Mouse (Mus musculus) lung, embryonic 14.5 days (tissue): Measurements from ENCODE around the gene Gdf1. TPM values are rescaled to one million over a fixed set of nuclear protein-coding genes. Genes with fewer than 3 reads are reported as not detected.

Source experiments
- ATAC-seq: fragments of 200-750 bp; cut with Nextera tagmentation; 2 replicates; pipeline ENCODE4 v1.8.0; 2017; ENCODE audit warnings: mild to moderate bottlenecking, moderate TSS enrichment, moderate library complexity; ENCODE audit not compliant: insufficient read depth
- DNase-seq: peaks from one replicate; pipeline ENCODE4 v3.0.0-alpha.2; 2015
- H3K27ac ChIP-seq: fragments of 300-500 bp; sonication (generic); 2 replicates; pipeline ENCODE4 v1.5.1; 2014; ENCODE audit warnings: low read depth, mild to moderate bottlenecking, moderate library complexity
- H3K27me3 ChIP-seq: fragments of 300-500 bp; sonication (generic); 2 replicates; pipeline ENCODE4 v1.6.1; 2014; ENCODE audit warnings: low read length, control low read depth; ENCODE audit not compliant: insufficient read depth
- H3K36me3 ChIP-seq: fragments of 300-500 bp; sonication (generic); 2 replicates; pipeline ENCODE4 v1.6.1; 2014; ENCODE audit warnings: control low read depth; ENCODE audit not compliant: insufficient read depth
- H3K4me1 ChIP-seq: fragments of 300-500 bp; sonication (generic); 2 replicates; pipeline ENCODE4 v1.6.1; 2014; ENCODE audit warnings: antibody characterized with exemption, control low read depth; ENCODE audit not compliant: insufficient read depth
- H3K4me2 ChIP-seq: fragments of 300-500 bp; sonication (generic); 2 replicates; pipeline ENCODE4 v1.6.1; 2014; ENCODE audit warnings: mild to moderate bottlenecking
- H3K4me3 ChIP-seq: fragments of 300-500 bp; sonication (generic); 2 replicates; pipeline ENCODE4 v1.5.1; 2014; ENCODE audit warnings: low read depth, low read length
- H3K9ac ChIP-seq: fragments of 300-500 bp; sonication (generic); 2 replicates; pipeline ENCODE4 v1.6.1; 2014
- H3K9me3 ChIP-seq: fragments of 300-500 bp; sonication (generic); 2 replicates; pipeline ENCODE4 v1.6.1; 2016; ENCODE audit warnings: low read depth, low read length, control low read depth
- CTCF ChIP-seq: IDR thresholded peaks from 2 replicates; pipeline ENCODE4 v1.5.1; 2016; ENCODE audit warnings: antibody characterized with exemption, low read depth
- WGBS: fragments of 180-500 bp; shearing (Covaris S2); extraction: QIAGEN DNeasy Blood & Tissue Kit; methylation state at CpG from one replicate; pipeline ENCODE4 v1.1.7; 2014; 5-methylcytosine and 5-hydroxymethylcytosine counted together
- polyA plus RNA-seq: library from polyadenylated mRNA; unstranded; fragments of >200 nt; fragmentation: Nextera tagmentation; extraction: Ambion mirVana; gene quantifications from 2 replicates; pipeline ENCODE4 v1.2.1, GENCODE M21; 2014

Gdf1 gene
- polyA plus RNA-seq, 1 experiment from 2014 or later: 4.2 TPM

DNA sequence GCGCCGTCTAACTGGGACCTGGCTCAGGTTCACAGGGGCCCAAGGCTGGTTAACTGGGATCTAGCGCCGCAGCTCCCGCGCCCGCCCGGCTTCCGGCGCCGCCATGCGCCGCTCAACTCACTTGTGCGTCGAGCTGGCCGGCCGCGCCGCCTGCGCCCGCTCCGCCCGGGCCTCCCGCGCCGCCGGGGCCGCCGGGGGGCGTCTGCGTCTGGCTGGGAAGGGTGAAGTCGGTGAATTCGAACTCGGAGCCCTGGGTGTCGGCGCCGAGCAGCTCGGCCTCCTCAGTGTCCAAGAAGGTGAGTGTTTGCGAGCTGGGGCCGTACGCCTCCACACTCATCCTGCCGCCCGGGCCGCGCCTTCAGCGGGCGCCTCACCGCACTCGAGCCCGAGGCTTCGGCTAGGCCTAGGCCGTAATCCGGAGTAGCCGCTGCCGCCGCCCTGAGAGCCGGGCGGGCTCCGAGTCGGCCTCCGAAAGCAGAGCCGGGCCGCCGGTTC lies 23.1 kb downstream of the Gdf1 start:
- Histone ChIP-seq H3K36me3 (peaks cover 26% of the 10 kb centered on the region; the same call in 1 of the 2 replicates), H3K4me2 (peak overlapping the region; percentile 100), H3K9ac (peak overlapping the region; percentile 97), H3K27ac (peak overlapping the region; percentile 84), H3K9me3 (no peaks in the 10 kb centered on the region), H3K4me1 (peaks cover 17% of the 10 kb centered on the region), H3K27me3 (no peaks in the 10 kb centered on the region), H3K4me3 (peak overlapping the region; percentile 100)
- DNase-seq (peak; percentile 59), ATAC-seq (peak; percentile 55)
- no peak for TF ChIP-seq CTCF
- WGBS: under 1% methylated on average over 59 of the region's 64 CpGs

DNA sequence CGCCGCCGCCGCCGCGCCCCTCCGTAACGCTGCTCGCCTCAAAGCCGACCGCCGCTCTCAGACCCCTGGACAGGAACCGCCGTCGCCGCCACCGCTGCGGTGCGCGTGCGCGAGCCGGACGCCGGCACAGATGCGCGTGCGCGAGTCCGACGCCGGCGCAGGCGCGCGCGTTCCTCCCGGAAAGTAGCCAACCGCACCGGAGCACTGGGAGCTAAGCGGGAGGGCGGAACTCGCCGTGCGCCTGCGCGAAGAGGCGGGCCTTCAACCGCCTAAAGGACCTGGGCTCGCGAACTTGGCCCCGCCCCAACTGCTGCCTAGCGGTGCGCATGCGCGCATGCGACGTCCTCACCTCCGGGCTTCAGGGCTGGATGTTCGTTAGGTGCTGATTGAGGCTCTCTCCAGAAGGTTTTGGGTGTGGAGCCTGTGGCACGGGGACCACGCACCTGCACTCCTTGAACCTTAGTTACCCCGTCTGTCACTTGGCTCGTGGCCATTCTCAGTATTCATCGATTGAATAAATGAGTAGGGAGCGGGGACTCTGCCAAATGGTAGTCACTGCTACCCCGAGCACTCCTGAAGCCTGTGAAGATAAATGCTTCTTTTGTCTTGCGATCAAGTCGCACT lies 23.7 kb downstream of the Gdf1 start, which contains the start of gene Upf1:
Gene Upf1, minus strand, starts transcription at position 85 of the 624 bp plus-strand sequence.
- Histone ChIP-seq H3K4me3 (peak within 1 kb of the TSS; percentile 100), H3K4me2 (peak within 1 kb of the TSS; percentile 100), H3K9ac (peak within 1 kb of the TSS; percentile 97), H3K27ac (peak within 1 kb of the TSS; percentile 84), H3K4me1 (peaks cover 17% of the 10 kb centered on the region), H3K27me3 (no peaks in the 10 kb centered on the region), H3K9me3 (no peaks in the 10 kb centered on the region), H3K36me3 (peaks cover 20% of the 10 kb centered on the region; the same call in 1 of the 2 replicates)
- peak; percentile 87 for ATAC-seq
- under 1% methylated on average over 59 of the region's 69 CpGs for whole genome bisulfite sequencing
- DNase-seq: peak; percentile 100
- TF ChIP-seq CTCF: no peak

DNA sequence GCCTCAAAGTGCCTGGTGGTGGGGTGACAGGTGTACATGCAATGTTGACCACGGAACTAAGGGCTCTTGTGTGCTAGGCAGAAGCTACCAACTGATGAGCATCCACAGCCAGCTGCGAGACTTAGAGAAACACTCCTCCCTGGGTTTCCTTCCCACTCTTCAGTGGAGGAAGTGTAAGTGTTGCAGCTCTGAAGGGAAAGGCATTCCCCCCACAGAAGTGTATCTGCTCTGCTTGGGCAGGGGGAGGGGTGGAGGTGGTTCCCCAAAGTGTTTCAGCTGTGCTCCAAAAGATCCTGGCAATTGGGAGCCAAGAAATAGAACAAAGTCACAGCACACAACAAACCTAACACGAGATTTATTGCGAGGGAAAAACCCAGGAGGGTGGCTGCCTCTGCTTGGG lies 24.4 kb downstream of the Gdf1 start:
- Histone ChIP-seq H3K4me2 (peak overlapping the region; percentile 100), H3K36me3 (peaks cover 13% of the 10 kb centered on the region; the same call in 1 of the 2 replicates), H3K4me3 (peak overlapping the region; percentile 100), H3K27ac (peak overlapping the region; percentile 72), H3K4me1 (peaks cover 17% of the 10 kb centered on the region), H3K9me3 (no peaks in the 10 kb centered on the region), H3K27me3 (no peaks in the 10 kb centered on the region), H3K9ac (peak overlapping the region; percentile 50; the same call in 1 of the 2 replicates)
- TF ChIP-seq CTCF: no peak
- WGBS: 52% methylated on average over 4 of the region's 4 CpGs
- DNase-seq (peak; percentile 17), ATAC-seq (no peak)

DNA sequence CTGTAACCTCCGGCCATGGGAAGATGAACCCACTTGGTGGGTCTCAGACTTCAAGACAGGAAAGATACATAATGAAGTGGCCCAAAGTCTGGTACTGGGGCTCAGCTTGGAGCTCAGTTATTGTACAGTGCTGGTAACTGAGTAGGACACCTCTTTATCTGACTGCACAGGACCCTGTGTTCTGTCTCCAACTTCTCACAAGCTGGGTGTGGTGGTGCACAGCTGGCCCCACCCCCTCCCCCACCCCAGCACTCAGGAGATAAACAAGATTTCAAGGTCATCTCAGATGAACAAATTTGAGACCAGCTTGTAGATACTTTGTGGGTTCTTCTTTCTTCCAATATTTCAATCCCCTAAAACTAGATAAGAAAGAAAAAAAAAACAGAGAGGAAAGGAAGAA lies 26.5 kb downstream of the Gdf1 start:
- Histone ChIP-seq H3K4me3 (no peak overlapping the region), H3K9ac (no peak overlapping the region), H3K27ac (no peak overlapping the region), H3K9me3 (no peaks in the 10 kb centered on the region), H3K36me3 (no peaks in the 10 kb centered on the region), H3K4me1 (peaks cover 14% of the 10 kb centered on the region), H3K4me2 (no peak overlapping the region), H3K27me3 (no peaks in the 10 kb centered on the region)
- TF ChIP-seq CTCF: no peak
- 84% methylated on average over 1 of the region's 1 CpGs for WGBS
- DNase-seq (no peak), ATAC-seq (no peak)

DNA sequence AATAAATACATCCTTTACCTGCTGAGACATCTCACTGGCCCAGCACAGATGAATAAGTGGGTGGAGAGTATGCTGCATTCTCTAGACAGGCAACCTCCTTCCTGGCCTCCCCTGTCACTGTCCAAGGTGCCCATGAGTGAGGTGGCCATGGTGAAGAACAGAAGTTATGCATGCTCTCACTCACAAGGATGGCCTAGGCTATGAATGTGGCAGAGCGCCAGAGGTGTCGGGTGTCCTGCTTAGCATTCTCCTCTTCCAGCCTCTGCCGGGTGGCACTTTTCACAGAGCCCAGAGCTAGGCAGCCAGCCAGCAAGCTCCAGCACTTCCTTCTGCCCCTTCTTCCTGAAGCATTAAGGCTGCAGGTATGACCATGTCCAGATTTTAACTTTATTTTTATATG lies 29.8 kb downstream of the Gdf1 start:
- TF ChIP-seq CTCF: no peak
- DNase-seq (peak; percentile 65), ATAC-seq (no peak)
- Histone ChIP-seq H3K9me3 (no peaks in the 10 kb centered on the region), H3K27ac (no peak overlapping the region), H3K27me3 (no peaks in the 10 kb centered on the region), H3K4me2 (no peak overlapping the region), H3K9ac (no peak overlapping the region), H3K36me3 (no peaks in the 10 kb centered on the region), H3K4me1 (peaks cover 4% of the 10 kb centered on the region; the same call in 1 of the 2 replicates), H3K4me3 (no peak overlapping the region)
- WGBS: 17% methylated on average over 3 of the region's 3 CpGs

DNA sequence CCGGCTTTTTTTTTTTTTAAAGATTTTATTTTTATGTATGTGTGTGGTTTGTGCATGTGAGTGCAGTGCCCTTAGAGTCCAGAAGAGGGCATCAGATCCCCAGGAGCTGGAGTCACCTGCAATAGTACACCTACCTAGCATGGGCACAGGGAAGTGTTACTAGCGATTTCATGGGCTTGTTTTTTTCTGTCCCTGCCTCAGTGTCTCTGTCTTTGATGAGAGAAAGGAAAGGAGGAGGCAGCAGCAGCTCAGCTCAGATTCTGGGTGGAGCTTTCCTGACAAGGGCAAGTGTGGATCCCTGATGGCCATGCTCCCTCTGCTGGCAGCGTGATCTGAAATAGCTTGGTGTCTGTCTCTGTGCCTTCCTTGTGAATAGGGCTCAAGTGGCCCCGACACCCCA lies 31.2 kb downstream of the Gdf1 start:
- Histone ChIP-seq H3K4me3 (no peak overlapping the region), H3K9me3 (no peaks in the 10 kb centered on the region), H3K27me3 (no peaks in the 10 kb centered on the region), H3K9ac (no peak overlapping the region), H3K36me3 (no peaks in the 10 kb centered on the region), H3K4me2 (no peak overlapping the region), H3K27ac (no peak overlapping the region), H3K4me1 (peaks cover 4% of the 10 kb centered on the region; the same call in 1 of the 2 replicates)
- peak; percentile 48 for TF ChIP-seq CTCF
- DNase-seq (peak; percentile 55), ATAC-seq (no peak)
- WGBS: 47% methylated on average over 4 of the region's 4 CpGs

DNA sequence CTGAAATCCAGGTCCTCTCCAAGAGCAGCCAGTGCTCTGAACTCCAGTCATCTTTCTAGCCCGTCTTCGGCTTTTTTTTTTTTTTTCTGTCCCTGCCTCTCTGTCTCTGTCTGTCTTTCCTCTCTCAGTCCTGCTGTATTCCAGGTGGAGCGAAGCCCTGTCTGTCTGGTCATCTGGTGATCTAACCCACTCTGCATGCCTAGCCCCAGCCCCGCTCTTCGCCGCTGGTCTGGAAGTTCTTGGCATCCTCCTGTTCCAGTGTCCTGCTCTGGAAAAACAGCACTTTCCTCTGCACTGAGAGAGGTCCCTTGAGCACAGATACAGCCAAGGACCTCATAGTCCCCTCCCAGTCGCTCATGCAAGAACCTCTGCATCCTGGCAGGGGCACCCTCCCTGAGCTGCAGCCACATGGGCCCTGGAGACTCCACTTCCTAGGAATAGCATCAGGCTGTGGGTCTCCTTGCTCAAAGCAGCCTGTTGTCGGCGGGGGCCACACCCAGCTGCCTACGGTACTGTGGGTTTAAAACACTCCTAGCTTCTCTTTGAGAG lies 31.9 kb downstream of the Gdf1 start:
- DNase-seq (no peak), ATAC-seq (no peak)
- 69% methylated on average over 10 of the region's 10 CpGs for WGBS

More for the DNA sequence above, 31.9 kb downstream of the Gdf1 start:
- H3K36me3 ChIP-seq: no peaks in the 10 kb centered on the region
- no peak overlapping the region for H3K4me2 ChIP-seq
- H3K9me3 ChIP-seq: no peaks in the 10 kb centered on the region
- no peaks in the 10 kb centered on the region for H3K27me3 ChIP-seq
- peaks cover 4% of the 10 kb centered on the region; the same call in 1 of the 2 replicates for H3K4me1 ChIP-seq
- no peak overlapping the region for H3K27ac ChIP-seq
- no peak overlapping the region for H3K4me3 ChIP-seq
- H3K9ac ChIP-seq: no peak overlapping the region; the same call in 1 of the 2 replicates
- no peak for TF ChIP-seq CTCF
